Mouse (Mus musculus): ENCODE data around the gene Akr1b8.
"Not testable (repeated sequence)": the region's sequence is repeated elsewhere in the genome, so short reads cannot be mapped to it uniquely, and the experiment has no call there.

Gene Akr1b8

GRCm38 (mm10) chr6:34353658-34354353 lies at the start of gene Akr1b8:
TSS of gene Akr1b8 (plus strand) at chr6:34354119.
- DNase-seq (ENCODE audit: low spot score in 2 of 2) = no peak

GRCm38 (mm10) chr6:34304675-34305241 lies 49.2 kb upstream of the Akr1b8 start:
- no peak for DNase-seq (ENCODE audit: low spot score in 2 of 2)

- DNase-seq (ENCODE audit: low spot score in 2 of 2) = no peak
Observed at GRCm38 (mm10) chr6:34306797-34307196, 47.1 kb upstream of the Akr1b8 start.

- no peak for DNase-seq (ENCODE audit: low spot score in 2 of 2)
Observed at GRCm38 (mm10) chr6:34309526-34309925, 44.4 kb upstream of the Akr1b8 start.

GRCm38 (mm10) chr6:34310023-34310595 lies 43.8 kb upstream of the Akr1b8 start:
- DNase-seq (ENCODE audit: low spot score in 2 of 2) = no peak

- no peak for DNase-seq (ENCODE audit: low spot score in 2 of 2)
Observed at GRCm38 (mm10) chr6:34313386-34313785, 40.5 kb upstream of the Akr1b8 start.

- no peak for DNase-seq (ENCODE audit: low spot score in 2 of 2)
Observed at GRCm38 (mm10) chr6:34313921-34314320, 40.0 kb upstream of the Akr1b8 start.

- peak; percentile 68 to 84 for DNase-seq (ENCODE audit: low spot score in 2 of 2)
Observed at GRCm38 (mm10) chr6:34316854-34317771, 36.8 kb upstream of the Akr1b8 start, which contains the start of gene Akr1b3. TSS of gene Akr1b3 (minus strand) at chr6:34317478.

GRCm38 (mm10) chr6:34318172-34318571 lies 35.7 kb upstream of the Akr1b8 start:
- DNase-seq (ENCODE audit: low spot score in 2 of 2) = no peak

- no peak for DNase-seq (ENCODE audit: low spot score in 2 of 2)
Observed at GRCm38 (mm10) chr6:34318636-34319035, 35.3 kb upstream of the Akr1b8 start.

- no peak for DNase-seq (ENCODE audit: low spot score in 2 of 2)
Observed at GRCm38 (mm10) chr6:34322121-34322520, 31.8 kb upstream of the Akr1b8 start.

GRCm38 (mm10) chr6:34331379-34331778 lies 22.5 kb upstream of the Akr1b8 start:
- no peak for DNase-seq (ENCODE audit: low spot score in 2 of 2)

- DNase-seq (ENCODE audit: low spot score in 2 of 2) = not testable (repeated sequence)
Observed at GRCm38 (mm10) chr6:34331804-34332203, 22.1 kb upstream of the Akr1b8 start.

- no peak for DNase-seq (ENCODE audit: low spot score in 2 of 2)
Observed at GRCm38 (mm10) chr6:34334673-34335072, 19.2 kb upstream of the Akr1b8 start.

- no peak for DNase-seq (ENCODE audit: low spot score in 2 of 2)
Observed at GRCm38 (mm10) chr6:34337799-34338198, 16.1 kb upstream of the Akr1b8 start.

GRCm38 (mm10) chr6:34341991-34342390 lies 11.9 kb upstream of the Akr1b8 start:
- no peak for DNase-seq (ENCODE audit: low spot score in 2 of 2)

GRCm38 (mm10) chr6:34342476-34342875 lies 11.4 kb upstream of the Akr1b8 start:
- DNase-seq (ENCODE audit: low spot score in 2 of 2) = no peak

GRCm38 (mm10) chr6:34343426-34343825 lies 10.5 kb upstream of the Akr1b8 start:
- DNase-seq (ENCODE audit: low spot score in 2 of 2) = no peak

- no peak for DNase-seq (ENCODE audit: low spot score in 2 of 2)
Observed at GRCm38 (mm10) chr6:34344135-34344850, 9.6 kb upstream of the Akr1b8 start.

GRCm38 (mm10) chr6:34344935-34345334 lies 9.0 kb upstream of the Akr1b8 start:
- no peak for DNase-seq (ENCODE audit: low spot score in 2 of 2)
